Mouse (Mus musculus) intestine, embryonic 15.5 days (tissue): ENCODE results near the gene Gstp3. TPM values are rescaled to one million over a fixed set of nuclear protein-coding genes. Genes with fewer than 3 reads are reported as not detected.
A peak's percentile ranks its signal among the peaks of the same experiment; 100 is the strongest.
"Not testable (repeated sequence)": the region's sequence is repeated elsewhere in the genome, so short reads cannot be mapped to it uniquely, and the experiment has no call there.

Experiments
- ATAC-seq: fragments of 200-750 bp; cut with Nextera tagmentation; 2 replicates; pipeline ENCODE4 v1.8.0; 2017; ENCODE audit warnings: moderate TSS enrichment, moderate library complexity
- H3K27ac ChIP-seq: fragments of 300-500 bp; sonication (generic); 2 replicates; pipeline ENCODE4 v1.5.1; 2015; ENCODE audit warnings: mild to moderate bottlenecking, inconsistent platforms
- H3K27me3 ChIP-seq: fragments of 300-500 bp; sonication (generic); replicated peaks from 2 replicates; pipeline ENCODE4 v1.6.1; 2015; ENCODE audit warnings: inconsistent platforms
- H3K36me3 ChIP-seq: fragments of 300-500 bp; sonication (generic); 2 replicates; pipeline ENCODE4 v1.6.1; 2015; ENCODE audit warnings: inconsistent platforms
- H3K4me1 ChIP-seq: fragments of 300-500 bp; sonication (generic); replicated peaks from 2 replicates; pipeline ENCODE4 v1.6.1; 2015; ENCODE audit warnings: inconsistent platforms
- H3K4me2 ChIP-seq: fragments of 300-500 bp; sonication (generic); replicated peaks from 2 replicates; pipeline ENCODE4 v1.6.1; 2015; ENCODE audit warnings: mild to moderate bottlenecking, inconsistent platforms
- H3K4me3 ChIP-seq: fragments of 300-500 bp; sonication (generic); replicated peaks from 2 replicates; pipeline ENCODE4 v1.5.1; 2015; ENCODE audit warnings: inconsistent platforms
- H3K9ac ChIP-seq: fragments of 300-500 bp; sonication (generic); 2 replicates; pipeline ENCODE4 v1.6.1; 2015; ENCODE audit warnings: inconsistent platforms
- H3K9me3 ChIP-seq: fragments of 300-500 bp; sonication (generic); 2 replicates; pipeline ENCODE4 v1.6.1; 2016; ENCODE audit warnings: inconsistent platforms
- WGBS: fragments of 180-500 bp; shearing (Covaris S2); methylation state at CpG from one replicate; pipeline ENCODE4 v1.1.7; 2015; 5-methylcytosine and 5-hydroxymethylcytosine counted together
- polyA plus RNA-seq: library from polyadenylated mRNA; unstranded; fragments of >200 nt; fragmentation: Nextera tagmentation; extraction: Ambion mirVana; gene quantifications from 2 replicates; pipeline ENCODE4 v1.2.1, GENCODE M21; 2015

The Gstp3 gene
- polyA plus RNA-seq, 1 experiment from 2014 or later = 6.9 TPM

DNA sequence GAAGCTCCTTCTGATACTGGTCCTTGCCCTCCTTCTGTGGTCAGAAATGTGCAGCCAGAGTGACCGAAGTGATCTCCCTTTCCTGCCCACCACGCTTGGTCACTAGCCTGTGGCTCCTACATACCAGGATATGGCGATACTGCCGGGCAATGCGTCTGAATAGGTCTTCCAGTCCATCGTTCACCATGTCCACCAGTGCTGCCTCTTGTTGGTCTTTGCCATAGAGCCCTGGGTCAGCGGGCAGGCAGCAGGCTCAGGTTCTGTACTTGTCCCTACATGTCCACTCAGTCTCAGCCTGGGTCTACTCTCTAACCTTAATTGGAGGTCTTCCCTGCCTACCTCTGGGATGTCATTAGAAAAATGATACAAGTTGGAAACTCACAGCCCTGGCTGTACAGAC lies 1.4 kb downstream of the Gstp3 start:
- Histone ChIP-seq H3K36me3 (no peaks in the 10 kb centered on the region), H3K4me1 (peaks cover 10% of the 10 kb centered on the region), H3K4me3 (no peak overlapping the region), H3K9ac (no peak overlapping the region), H3K27me3 (no peaks in the 10 kb centered on the region), H3K4me2 (no peak overlapping the region), H3K27ac (no peak overlapping the region), H3K9me3 (no peaks in the 10 kb centered on the region)
- 96% methylated on average over 7 of the region's 7 CpGs for WGBS
- no peak for ATAC-seq

GRCm38 (mm10) chr19:4057389-4057788 lies 2.0 kb downstream of the Gstp3 start:
- Histone ChIP-seq H3K27me3 (no peaks in the 10 kb centered on the region), H3K9ac (no peak overlapping the region), H3K4me2 (no peak overlapping the region), H3K27ac (no peak overlapping the region), H3K36me3 (no peaks in the 10 kb centered on the region), H3K9me3 (no peaks in the 10 kb centered on the region), H3K4me3 (no peak overlapping the region), H3K4me1 (peaks cover 10% of the 10 kb centered on the region)
- no peak for ATAC-seq
- WGBS = 85% methylated on average over 13 of the region's 13 CpGs

DNA sequence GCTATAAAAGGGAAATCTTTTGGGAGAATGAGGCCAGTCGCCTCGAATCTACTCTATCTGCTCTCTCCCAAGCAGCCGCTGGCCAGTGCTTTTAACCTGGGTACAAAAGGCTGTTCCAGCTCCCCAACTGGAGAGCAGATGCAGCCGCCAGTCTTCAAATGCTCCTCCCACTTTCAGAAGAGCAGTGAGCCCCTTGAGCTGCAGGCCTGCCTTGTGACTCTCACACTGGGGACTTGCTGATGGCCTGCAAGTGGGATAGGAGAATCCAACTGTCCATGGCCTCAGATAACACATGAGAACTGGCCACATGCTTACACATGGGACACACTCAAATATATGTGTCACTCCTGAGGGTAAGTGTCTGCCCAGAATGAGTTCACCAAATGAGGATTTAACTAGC lies 2.6 kb downstream of the Gstp3 start:
- peaks cover 10% of the 10 kb centered on the region for H3K4me1 ChIP-seq
- 0 out of 2 replicates have a peak overlapping the region, but pooled peaks have one; percentile 1 for H3K27ac ChIP-seq
- WGBS = 45% methylated on average over 4 of the region's 4 CpGs
- no peaks in the 10 kb centered on the region for H3K9me3 ChIP-seq
- no peak for ATAC-seq
- H3K27me3 ChIP-seq = no peaks in the 10 kb centered on the region
- H3K36me3 ChIP-seq = no peaks in the 10 kb centered on the region
- H3K4me2 ChIP-seq = no peak overlapping the region
- H3K4me3 ChIP-seq = no peak overlapping the region
- H3K9ac ChIP-seq = no peak overlapping the region

- H3K9me3 ChIP-seq = no peaks in the 10 kb centered on the region
- H3K27ac ChIP-seq = peak overlapping the region; percentile 38; the same call in 1 of the 2 replicates
- 42% methylated on average over 15 of the region's 15 CpGs for WGBS
- no peak overlapping the region for H3K4me3 ChIP-seq
- peak; percentile 36; the same call in 1 of the 2 replicates for ATAC-seq
- peaks cover 10% of the 10 kb centered on the region for H3K4me1 ChIP-seq
- H3K27me3 ChIP-seq = no peaks in the 10 kb centered on the region
- H3K9ac ChIP-seq = no peak overlapping the region
- H3K36me3 ChIP-seq = no peaks in the 10 kb centered on the region
- H3K4me2 ChIP-seq = no peak overlapping the region
These were observed 3.2 kb downstream of the Gstp3 start for GRCm38 (mm10) chr19:4055947-4056693.

DNA sequence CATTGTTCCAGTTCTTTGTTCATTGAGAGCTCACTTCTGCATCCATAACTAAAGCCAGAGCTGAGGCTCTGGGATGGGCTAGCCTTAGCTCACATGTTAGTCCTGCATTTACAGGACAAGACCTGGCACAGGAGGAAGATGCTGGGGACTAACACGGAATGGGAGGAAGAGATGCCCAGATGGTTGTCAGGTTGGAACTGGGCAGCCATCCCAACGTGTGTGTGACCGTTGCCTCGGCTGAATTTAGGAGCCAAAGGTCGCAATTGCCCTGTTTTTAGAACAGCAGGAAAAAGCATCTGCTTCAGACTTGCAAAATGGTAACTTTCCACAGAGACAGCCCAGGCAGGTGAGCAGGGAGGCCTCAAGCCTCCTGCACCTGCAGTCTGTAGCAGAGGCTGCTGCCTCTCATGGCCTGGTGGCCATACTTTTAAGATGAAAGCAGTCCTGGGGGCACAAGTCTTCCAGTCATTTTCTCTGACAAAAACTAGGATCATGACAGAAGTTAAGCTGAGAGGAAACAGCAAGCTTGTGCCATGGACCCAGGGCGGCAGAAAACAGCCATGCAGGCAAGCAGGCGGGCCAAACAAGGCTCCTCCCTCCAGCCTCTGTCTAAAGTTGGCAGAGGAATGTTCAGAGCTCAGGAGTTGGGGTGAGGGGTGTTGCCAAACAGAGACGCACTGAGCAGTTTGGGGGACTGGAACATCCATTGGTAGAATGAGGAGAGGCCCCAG lies 4.0 kb downstream of the Gstp3 start:
- no peak overlapping the region for H3K9ac ChIP-seq

GRCm38 (mm10) chr19:4054613-4055012 lies 4.8 kb downstream of the Gstp3 start:
- 84% methylated on average over 5 of the region's 5 CpGs for WGBS
- no peaks in the 10 kb centered on the region for H3K9me3 ChIP-seq
- no peak overlapping the region for H3K27ac ChIP-seq
- H3K36me3 ChIP-seq = no peaks in the 10 kb centered on the region
- H3K27me3 ChIP-seq = no peaks in the 10 kb centered on the region
- no peak for ATAC-seq
- peaks cover 10% of the 10 kb centered on the region for H3K4me1 ChIP-seq
- no peak overlapping the region for H3K4me2 ChIP-seq
- no peak overlapping the region for H3K4me3 ChIP-seq
- no peak overlapping the region for H3K9ac ChIP-seq

More for the DNA sequence above, 4.0 kb downstream of the Gstp3 start:
- Histone ChIP-seq H3K4me1 (peaks cover 10% of the 10 kb centered on the region), H3K4me2 (no peak overlapping the region), H3K36me3 (no peaks in the 10 kb centered on the region), H3K27me3 (no peaks in the 10 kb centered on the region), H3K4me3 (no peak overlapping the region), H3K27ac (0 out of 2 replicates have a peak overlapping the region, but pooled peaks have one; percentile 38), H3K9me3 (no peaks in the 10 kb centered on the region)
- ATAC-seq = no peak
- WGBS = 63% methylated on average over 8 of the region's 8 CpGs

- ATAC-seq = no peak
- Histone ChIP-seq H3K36me3 (no peaks in the 10 kb centered on the region), H3K27me3 (no peaks in the 10 kb centered on the region), H3K4me3 (no peak overlapping the region), H3K9ac (no peak overlapping the region), H3K4me2 (no peak overlapping the region), H3K4me1 (peaks cover 10% of the 10 kb centered on the region), H3K27ac (no peak overlapping the region), H3K9me3 (no peaks in the 10 kb centered on the region)
- 82% methylated on average over 5 of the region's 5 CpGs for WGBS
These were observed 6.8 kb downstream of the Gstp3 start for GRCm38 (mm10) chr19:4052516-4053030.

DNA sequence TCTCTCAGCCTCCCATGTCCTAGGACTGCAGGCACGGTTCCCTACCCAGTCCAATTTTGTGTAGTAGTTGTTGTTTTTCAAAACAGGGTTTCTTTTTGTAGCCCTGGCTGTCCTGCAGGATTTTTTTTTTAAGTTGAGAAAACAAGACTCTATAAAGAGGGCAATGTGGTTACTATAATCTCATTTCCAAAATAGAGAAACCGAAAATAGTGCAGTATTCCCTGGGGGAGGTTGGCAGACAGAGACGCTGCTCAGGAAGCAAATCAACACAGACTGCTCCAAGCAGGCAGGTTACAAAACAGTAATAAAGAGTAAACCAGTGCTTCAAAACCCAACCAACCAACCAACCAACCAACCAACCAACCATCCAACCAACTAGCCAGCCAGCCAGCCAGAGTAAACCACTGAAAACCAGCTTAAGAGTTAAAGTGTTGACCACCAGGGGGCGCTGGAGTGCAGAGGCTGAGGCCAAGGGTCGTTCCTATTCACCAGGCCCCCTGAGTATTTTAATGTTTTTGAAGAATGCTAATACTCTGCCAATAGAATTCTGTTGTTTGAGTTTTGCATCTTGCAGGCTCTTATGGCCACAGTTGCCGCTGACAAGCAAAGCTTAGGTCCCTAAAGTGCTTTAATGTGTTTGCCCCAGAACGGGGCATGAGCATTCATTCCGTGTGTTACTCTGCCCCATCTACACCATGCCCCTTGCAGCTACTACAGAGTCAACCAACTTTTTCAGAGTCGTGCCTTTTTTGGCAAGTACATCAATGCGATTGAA lies 7.4 kb downstream of the Gstp3 start:
- H3K4me1 ChIP-seq = peaks cover 10% of the 10 kb centered on the region
- WGBS = 51% methylated on average over 10 of the region's 10 CpGs
- no peak overlapping the region for H3K4me3 ChIP-seq
- no peak overlapping the region for H3K4me2 ChIP-seq
- no peaks in the 10 kb centered on the region for H3K36me3 ChIP-seq
- H3K27me3 ChIP-seq = no peaks in the 10 kb centered on the region
- H3K9me3 ChIP-seq = no peaks in the 10 kb centered on the region
- no peak overlapping the region for H3K9ac ChIP-seq
- no peak for ATAC-seq
- no peak overlapping the region for H3K27ac ChIP-seq

DNA sequence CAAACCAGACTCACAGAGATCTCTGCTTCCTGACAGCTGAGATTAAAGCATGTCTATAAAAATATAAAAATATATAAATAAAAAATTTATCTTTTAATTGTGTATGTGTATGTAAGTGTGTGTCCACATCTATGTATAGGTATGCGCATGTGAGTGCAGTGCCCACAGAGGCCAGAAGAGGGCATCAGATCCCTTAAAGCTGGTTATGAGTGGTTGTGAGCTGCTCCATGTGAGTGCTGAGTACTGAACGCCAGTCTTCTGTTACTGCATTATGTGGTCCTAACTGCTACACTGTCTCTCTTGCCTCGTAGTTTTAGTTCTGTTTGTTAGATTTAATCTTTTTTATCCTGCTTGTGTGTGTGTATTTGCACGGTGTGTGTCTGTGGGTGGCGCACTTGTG lies 8.4 kb downstream of the Gstp3 start:
- Histone ChIP-seq H3K36me3 (no peaks in the 10 kb centered on the region), H3K27ac (no peak overlapping the region), H3K4me2 (no peak overlapping the region), H3K27me3 (no peaks in the 10 kb centered on the region), H3K4me1 (peaks cover 9% of the 10 kb centered on the region), H3K9me3 (no peaks in the 10 kb centered on the region), H3K9ac (no peak overlapping the region), H3K4me3 (no peak overlapping the region)
- 93% methylated on average over 5 of the region's 5 CpGs for WGBS
- no peak for ATAC-seq

DNA sequence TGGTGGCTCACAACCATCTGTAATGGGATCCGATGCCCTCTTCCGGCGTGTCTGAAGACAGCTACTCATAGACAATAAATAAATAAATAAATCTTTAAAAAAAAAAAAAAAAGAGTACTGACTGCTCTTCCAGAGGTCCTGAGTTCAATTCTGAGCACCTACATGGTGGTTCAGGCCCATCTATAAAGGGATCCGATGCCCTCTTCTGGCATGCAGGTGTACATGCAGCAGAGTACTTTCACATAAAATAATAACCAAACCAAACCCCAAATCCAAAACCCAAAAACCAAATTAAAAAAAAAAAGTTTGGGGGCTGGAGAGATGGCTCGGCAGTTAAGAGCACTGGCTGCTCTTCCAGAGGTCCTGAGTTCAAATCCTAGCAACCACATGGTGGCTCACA lies 10.3 kb downstream of the Gstp3 start:
- not testable (repeated sequence) for H3K4me2 ChIP-seq, H3K4me3 ChIP-seq, H3K36me3 ChIP-seq, H3K9ac ChIP-seq, H3K9me3 ChIP-seq, H3K4me1 ChIP-seq, ATAC-seq, H3K27ac ChIP-seq, H3K27me3 ChIP-seq
- WGBS = 83% methylated on average over 5 of the region's 5 CpGs

GRCm38 (mm10) chr19:4047859-4048258 lies 11.5 kb downstream of the Gstp3 start:
- Histone ChIP-seq H3K36me3 (no peaks in the 10 kb centered on the region), H3K9me3 (no peaks in the 10 kb centered on the region), H3K9ac (no peak overlapping the region), H3K4me3 (no peak overlapping the region), H3K27ac (no peak overlapping the region), H3K4me1 (peaks cover 8% of the 10 kb centered on the region), H3K27me3 (no peaks in the 10 kb centered on the region), H3K4me2 (no peak overlapping the region)
- ATAC-seq = no peak
- 21% methylated on average over 4 of the region's 4 CpGs for WGBS

GRCm38 (mm10) chr19:4046866-4047254 lies 12.5 kb downstream of the Gstp3 start:
- peak overlapping the region; percentile 88 for H3K27ac ChIP-seq
- no peak overlapping the region for H3K9ac ChIP-seq
- H3K4me3 ChIP-seq = no peak overlapping the region
- ATAC-seq = peak; percentile 82
- whole genome bisulfite sequencing = 58% methylated on average over 8 of the region's 8 CpGs
- H3K36me3 ChIP-seq = no peaks in the 10 kb centered on the region
- H3K9me3 ChIP-seq = no peaks in the 10 kb centered on the region
- H3K4me1 ChIP-seq = peaks cover 8% of the 10 kb centered on the region
- no peaks in the 10 kb centered on the region for H3K27me3 ChIP-seq
- H3K4me2 ChIP-seq = peak overlapping the region; percentile 46; the same call in 1 of the 2 replicates
